Mouse (Mus musculus) brain, embryonic 14.5 days (tissue): ENCODE results near the gene Cpvl.

Source experiments
- CTCF ChIP-seq: fragments of 200-500 bp; IDR thresholded peaks from 2 replicates; pipeline ENCODE4 v1.5.1; 2012; ENCODE audit warnings: inconsistent platforms, mild to moderate bottlenecking, moderate library complexity, borderline replicate concordance; ENCODE audit not compliant: insufficient read depth, insufficient read length; ENCODE audit errors: extremely low read depth
- POLR2A ChIP-seq: fragments of 200-500 bp; IDR thresholded peaks from 2 replicates; pipeline ENCODE4 v1.6.1; 2012; ENCODE audit warnings: mild to moderate bottlenecking, inconsistent platforms, borderline replicate concordance; ENCODE audit not compliant: poor library complexity, insufficient read depth, insufficient read length, severe bottlenecking; ENCODE audit errors: extremely low read depth

DNA sequence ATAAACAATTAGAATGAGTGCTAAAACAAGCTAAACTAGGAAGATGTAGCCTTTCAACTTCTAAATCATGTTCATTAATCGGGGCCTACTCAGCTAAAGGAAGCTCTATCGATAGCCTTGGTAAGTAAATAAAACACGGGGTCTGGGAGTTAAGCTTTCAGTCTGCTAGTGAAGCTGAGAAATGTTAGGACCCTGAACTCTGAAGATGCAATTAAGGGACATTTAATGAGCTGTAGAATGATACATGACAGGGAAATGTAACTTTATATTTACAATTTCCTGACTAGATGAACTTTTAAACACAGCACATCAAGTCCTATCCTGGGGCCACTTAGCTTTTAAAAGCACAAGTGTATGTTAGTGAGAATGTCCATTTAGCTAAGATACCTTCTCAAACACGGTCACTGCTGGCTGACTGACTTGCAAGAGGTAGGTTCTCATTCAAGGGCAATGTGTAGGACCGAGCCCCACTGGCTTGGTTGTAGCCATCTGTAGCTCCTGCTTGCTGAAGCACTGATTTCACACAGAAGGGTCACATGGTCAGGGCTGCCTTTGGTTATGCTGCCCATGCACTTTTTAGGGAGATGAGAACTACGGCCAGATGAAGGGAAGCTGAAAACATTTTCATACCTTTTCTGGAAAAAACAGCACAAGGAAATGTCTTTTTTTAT lies 66.2 kb downstream of the Cpvl start:
- TF ChIP-seq CTCF (no peak), POLR2A (no peak)
